Mouse (Mus musculus): ENCODE measurements around the gene Ncam2.

- TF ChIP-seq CTCF (IDR thresholded peaks at IDR 0.05; ENCODE audit: low read depth) (no peak), EP300 (IDR thresholded peaks at IDR 0.05; ENCODE audit: low read depth) (no peak)
Observed at GRCm38 (mm10) chr16:81200201-81201071, at the start of gene Ncam2.

Measured in liver, postnatal 0 days (tissue).